ENCODE assay signal across 9 mouse cellular contexts in genomic region chr17:84118271-84118670, GRCm38 (mm10).
DNase-seq lines count a peak whose midpoint lies in the region; ATAC-seq and TF ChIP-seq lines count a peak whose summit lies in the region.
"Had no signal": no experiment of that assay in that cellular context is flagged by ENCODE, and none has a peak within 500 bp of the region (broad histone marks: within the 10 kb centered on the region; RNA-seq: fewer than 3 reads in every experiment).

No protein-coding gene starts in this region.

- intact Hi-C loops in left cerebral cortex, adult 2 months (cut with DNase I): loop anchor here (5.0 kb wide), 1 partner anchor 264 kb away; no protein-coding TSS in a partner anchor
- intact Hi-C loops in left cerebral cortex, postnatal 36 days (cut with DNase I): loop anchor here (10.0 kb wide), 1 partner anchor 267 kb away; no protein-coding TSS in a partner anchor

- no peak overlapping the region for H3K4me3 ChIP-seq in left cerebral cortex, adult 2 months
- no peak overlapping the region for H3K4me3 ChIP-seq in liver, embryonic 11.5 days (ENCODE audit: low read depth, low read length)
- no peak overlapping the region for H3K4me3 ChIP-seq in hindbrain, embryonic 14.5 days (replicated peaks; ENCODE audit: low read length)
- no peak overlapping the region for H3K4me3 ChIP-seq in midbrain, embryonic 14.5 days (replicated peaks; ENCODE audit: low read depth, low read length)
- H3K4me3 ChIP-seq: lung, embryonic 15.5 days had no signal

- no peak for DNase-seq in left cerebral cortex, adult 2 months (ENCODE audit: extremely low spot score in 1 of 2, low spot score in 2 of 2)
- no peak for DNase-seq in left cerebral cortex, postnatal 36 days (ENCODE audit: low spot score in 2 of 2)
- peak; percentile 40 for DNase-seq in c-Kit-negative CD71-positive TER-119-positive erythroid progenitor cells, embryonic 14.5 days (ENCODE audit: low read depth, low spot score)
- DNase-seq in liver, embryonic 11.5 days (ENCODE audit: low spot score): no peak
- peak; percentile 49 for DNase-seq in splenic B cell, adult 2 months (ENCODE audit: low read depth, low spot score)
- no peak for DNase-seq in kidney, adult 9 months
- DNase-seq in hindbrain, embryonic 14.5 days (ENCODE audit: low spot score): no peak
- no peak for DNase-seq in midbrain, embryonic 14.5 days

- WGBS in liver, embryonic 11.5 days: 58% methylated on average over 4 of the region's 4 CpGs
- WGBS in hindbrain, embryonic 14.5 days: 82% methylated on average over 4 of the region's 4 CpGs
- 83% methylated on average over 4 of the region's 4 CpGs for WGBS in midbrain, embryonic 14.5 days

- TF ChIP-seq CTCF in left cerebral cortex, adult 2 months (IDR thresholded peaks at IDR 0.05): no peak

- H3K27me3 ChIP-seq in liver, embryonic 11.5 days (replicated peaks; ENCODE audit: control insufficient read depth, insufficient read depth, low read length): no peaks in the 10 kb centered on the region
- H3K27me3 ChIP-seq in splenic B cell, adult 2 months (ENCODE audit: control insufficient read depth, insufficient read depth, low read length, poor library complexity, severe bottlenecking): no peaks in the 10 kb centered on the region
- H3K27me3 ChIP-seq in hindbrain, embryonic 14.5 days (ENCODE audit: control insufficient read depth, insufficient read depth, low read length): no peaks in the 10 kb centered on the region
- no peaks in the 10 kb centered on the region for H3K27me3 ChIP-seq in midbrain, embryonic 14.5 days (ENCODE audit: control insufficient read depth, insufficient read depth, low read length)
- H3K27me3 ChIP-seq: lung, embryonic 15.5 days had no signal

- no peak overlapping the region for H3K9ac ChIP-seq in liver, embryonic 11.5 days (ENCODE audit: low read depth, low read length)
- H3K9ac ChIP-seq in hindbrain, embryonic 14.5 days: no peak overlapping the region
- H3K9ac ChIP-seq in midbrain, embryonic 14.5 days (replicated peaks; ENCODE audit: low read length): no peak overlapping the region
- H3K9ac ChIP-seq: lung, embryonic 15.5 days had no signal

- H3K36me3 ChIP-seq in liver, embryonic 11.5 days (ENCODE audit: control insufficient read depth, insufficient read depth, low read length): no peaks in the 10 kb centered on the region
- H3K36me3 ChIP-seq in splenic B cell, adult 2 months (ENCODE audit: control insufficient read depth, insufficient read depth, low read length, poor library complexity, severe bottlenecking): no peaks in the 10 kb centered on the region
- H3K36me3 ChIP-seq in hindbrain, embryonic 14.5 days (replicated peaks; ENCODE audit: control insufficient read depth, insufficient read depth): no peaks in the 10 kb centered on the region
- no peaks in the 10 kb centered on the region for H3K36me3 ChIP-seq in midbrain, embryonic 14.5 days (ENCODE audit: control insufficient read depth, insufficient read depth, low read length)
- H3K36me3 ChIP-seq: lung, embryonic 15.5 days had no signal

- H3K4me2 ChIP-seq in liver, embryonic 11.5 days: no peak overlapping the region
- H3K4me2 ChIP-seq in hindbrain, embryonic 14.5 days (replicated peaks): no peak overlapping the region
- no peak overlapping the region for H3K4me2 ChIP-seq in midbrain, embryonic 14.5 days (ENCODE audit: low read length)
- H3K4me2 ChIP-seq: lung, embryonic 15.5 days had no signal

- no peak for ATAC-seq in liver, embryonic 11.5 days (replicated peaks; ENCODE audit: low FRiP score)
- ATAC-seq in hindbrain, embryonic 14.5 days (ENCODE audit: low FRiP score): no peak
- no peak for ATAC-seq in midbrain, embryonic 14.5 days (ENCODE audit: low FRiP score, low TSS enrichment)

- no peaks in the 10 kb centered on the region for H3K9me3 ChIP-seq in liver, embryonic 11.5 days (ENCODE audit: control insufficient read depth, low read length)
- no peaks in the 10 kb centered on the region for H3K9me3 ChIP-seq in hindbrain, embryonic 14.5 days (ENCODE audit: control insufficient read depth, low read length)
- no peaks in the 10 kb centered on the region for H3K9me3 ChIP-seq in midbrain, embryonic 14.5 days (ENCODE audit: control insufficient read depth, low read length)
- H3K9me3 ChIP-seq: lung, embryonic 15.5 days had no signal

- H3K4me1 ChIP-seq in liver, embryonic 11.5 days (replicated peaks; ENCODE audit: control insufficient read depth, insufficient read depth, low read length): peaks cover 60% of the 10 kb centered on the region
- H3K4me1 ChIP-seq in hindbrain, embryonic 14.5 days (replicated peaks; ENCODE audit: control insufficient read depth, insufficient read depth, low read length): no peaks in the 10 kb centered on the region
- no peaks in the 10 kb centered on the region for H3K4me1 ChIP-seq in midbrain, embryonic 14.5 days (ENCODE audit: control insufficient read depth, insufficient read depth, low read length)

- H3K27ac ChIP-seq in left cerebral cortex, adult 2 months: peak overlapping the region; percentile 44; the same call in 1 of the 2 replicates
- peak overlapping the region; percentile 50; the same call in 1 of the 2 replicates for H3K27ac ChIP-seq in liver, embryonic 11.5 days (ENCODE audit: low read depth, low read length)
- H3K27ac ChIP-seq in hindbrain, embryonic 14.5 days: no peak overlapping the region
- H3K27ac ChIP-seq in midbrain, embryonic 14.5 days (replicated peaks; ENCODE audit: low read depth, low read length): no peak overlapping the region
- H3K27ac ChIP-seq: lung, embryonic 15.5 days had no signal

Comparison
In these comparisons a context has a peak if more than half of its experiments do, and no peak if none do; other contexts are left out.
1. DNase-seq: peak in c-Kit-negative CD71-positive TER-119-positive erythroid progenitor cells, embryonic 14.5 days (single experiment) and splenic B cell, adult 2 months (single experiment); none in left cerebral cortex, adult 2 months (0 of 2), left cerebral cortex, postnatal 36 days (0 of 2), liver, embryonic 11.5 days (single experiment), kidney, adult 9 months (single experiment), hindbrain, embryonic 14.5 days (single experiment) and midbrain, embryonic 14.5 days (single experiment).
2. H3K27ac ChIP-seq: peak in left cerebral cortex, adult 2 months (single experiment) and liver, embryonic 11.5 days (single experiment); none in hindbrain, embryonic 14.5 days (single experiment) and midbrain, embryonic 14.5 days (single experiment).